Mouse (Mus musculus) liver, embryonic 14.5 days (tissue): ENCODE data around the gene Krt33a. TPM values are rescaled to one million over a fixed set of nuclear protein-coding genes. Genes with fewer than 3 reads are reported as not detected.

Source experiments
- ATAC-seq: fragments of 200-750 bp; cut with Nextera tagmentation; 2 replicates; pipeline ENCODE4 v1.8.0; 2017; ENCODE audit warnings: moderate number of reproducible peaks, mild to moderate bottlenecking, moderate library complexity; ENCODE audit not compliant: insufficient read depth
- DNase-seq, 3 experiments: peaks; one replicate each; pipeline ENCODE4 v3.0.0-alpha.2; 2012 to 2013; ENCODE audit warnings: low read depth in 3 of 3, low spot score in 3 of 3
- H3K27ac ChIP-seq: fragments of 300-500 bp; sonication (generic); 2 replicates; pipeline ENCODE4 v1.5.1; 2014; ENCODE audit warnings: moderate library complexity, mild to moderate bottlenecking, control low read depth, inconsistent platforms
- H3K27me3 ChIP-seq: fragments of 300-500 bp; sonication (generic); 2 replicates; pipeline ENCODE4 v1.6.1; 2014; ENCODE audit warnings: mild to moderate bottlenecking, low read length, moderate library complexity; ENCODE audit not compliant: control insufficient read depth, insufficient read depth
- H3K36me3 ChIP-seq: fragments of 300-500 bp; sonication (generic); replicated peaks from 2 replicates; pipeline ENCODE4 v1.6.1; 2014; ENCODE audit warnings: low read depth; ENCODE audit not compliant: control insufficient read depth, insufficient read depth
- H3K4me1 ChIP-seq, 2 experiments: fragments of 200-500 bp in 1 of 2; fragments of 300-500 bp in 1 of 2; sonication (generic) in 1 of 2; replicated peaks; 2 replicates each; pipeline ENCODE4 v1.6.1; 2012 to 2014; ENCODE audit warnings: antibody characterized with exemption in 1 of 2, inconsistent platforms in 1 of 2, low read length in 1 of 2; ENCODE audit not compliant: control insufficient read depth in 2 of 2, insufficient read depth in 2 of 2
- H3K4me2 ChIP-seq: fragments of 300-500 bp; sonication (generic); 2 replicates; pipeline ENCODE4 v1.6.1; 2014; ENCODE audit warnings: low read depth, mild to moderate bottlenecking, control low read depth, moderate library complexity
- H3K4me3 ChIP-seq, 2 experiments: fragments of 200-500 bp in 1 of 2; fragments of 300-500 bp in 1 of 2; sonication (generic) in 1 of 2; 2 replicates each; pipeline ENCODE4 v1.5.1; 2012 to 2014; ENCODE audit warnings: low read depth in 2 of 2, low read length in 2 of 2, mild to moderate bottlenecking in 2 of 2, control low read depth in 1 of 2, inconsistent platforms in 1 of 2, moderate library complexity in 1 of 2; ENCODE audit not compliant: insufficient read depth in 1 of 2
- H3K9ac ChIP-seq: fragments of 300-500 bp; sonication (generic); replicated peaks from 2 replicates; pipeline ENCODE4 v1.6.1; 2014; ENCODE audit warnings: mild to moderate bottlenecking, control low read depth, moderate library complexity
- H3K9me3 ChIP-seq: fragments of 300-500 bp; sonication (generic); 2 replicates; pipeline ENCODE4 v1.6.1; 2016; ENCODE audit warnings: low read length, mixed read lengths; ENCODE audit not compliant: control insufficient read depth
- CTCF ChIP-seq: IDR thresholded peaks from 2 replicates; pipeline ENCODE4 v1.5.1; 2016; ENCODE audit warnings: antibody characterized with exemption, low read depth, control low read depth
- EP300 ChIP-seq: IDR thresholded peaks from 2 replicates; pipeline ENCODE4 v1.6.1; 2016; ENCODE audit warnings: antibody characterized with exemption, low read depth
- WGBS: fragments of 180-500 bp; shearing (Covaris S2); extraction: QIAGEN DNeasy Blood & Tissue Kit; methylation state at CpG from one replicate; pipeline ENCODE4 v1.1.7; 2014; ENCODE audit not compliant: insufficient replicate concordance; 5-methylcytosine and 5-hydroxymethylcytosine counted together
- polyA plus RNA-seq, 2 experiments: library from polyadenylated mRNA; depleted of rRNA in 1 of 2; stranded (reverse) in 1 of 2; unstranded in 1 of 2; fragments of >200 nt; fragmentation: Nextera tagmentation in 1 of 2; extraction: Ambion mirVana in 1 of 2; gene quantifications; 2 replicates each; pipeline versions ENCODE4 v1.2.1 to v1.2.3; 2012 to 2014

The Krt33a gene
- polyA plus RNA-seq, 2 experiments: not detected

- Histone ChIP-seq H3K4me3 (no peak overlapping the region), H3K4me1 (no peaks in the 10 kb centered on the region), H3K9ac (no peak overlapping the region), H3K4me2 (no peak overlapping the region), H3K36me3 (no peaks in the 10 kb centered on the region), H3K27ac (no peak overlapping the region), H3K27me3 (no peaks in the 10 kb centered on the region), H3K9me3 (no peaks in the 10 kb centered on the region)
- no peak for TF ChIP-seq EP300
- no peak for TF ChIP-seq CTCF
- WGBS: 60% methylated on average over 6 of the region's 6 CpGs
- no peak for ATAC-seq
- DNase-seq: no peak
Measured at GRCm38 (mm10) chr11:100046303-100046866, 30.4 kb upstream of the Krt33a start.

- TF ChIP-seq EP300 (no peak), CTCF (no peak)
- Histone ChIP-seq H3K4me2 (no peak within 1 kb of the TSS), H3K4me1 (no peaks in the 10 kb centered on the region), H3K4me3 (no peak within 1 kb of the TSS), H3K27ac (no peak within 1 kb of the TSS), H3K36me3 (no peaks in the 10 kb centered on the region), H3K9me3 (no peaks in the 10 kb centered on the region), H3K9ac (no peak within 1 kb of the TSS), H3K27me3 (no peaks in the 10 kb centered on the region)
- 69% methylated on average over 6 of the region's 6 CpGs for WGBS
- DNase-seq (no peak), ATAC-seq (no peak)
Measured at GRCm38 (mm10) chr11:100041454-100041853, 25.4 kb upstream of the Krt33a start, which contains the start of gene Krt34. Gene Krt34, minus strand, starts transcription at chr11:100041554.

- no peak within 1 kb of the TSS for H3K9ac ChIP-seq
- ATAC-seq (no peak), DNase-seq (no peak)
- WGBS: 53% methylated on average over 6 of the region's 6 CpGs
- H3K4me2 ChIP-seq: no peak within 1 kb of the TSS
- H3K27ac ChIP-seq: no peak within 1 kb of the TSS
- H3K36me3 ChIP-seq: no peaks in the 10 kb centered on the region
- H3K4me3 ChIP-seq: no peak within 1 kb of the TSS
- TF ChIP-seq EP300 (no peak), CTCF (no peak)
- H3K9me3 ChIP-seq: no peaks in the 10 kb centered on the region
- H3K4me1 ChIP-seq: no peaks in the 10 kb centered on the region
- no peaks in the 10 kb centered on the region for H3K27me3 ChIP-seq
Measured at GRCm38 (mm10) chr11:100029768-100030167, 13.8 kb upstream of the Krt33a start, which contains the start of gene Krt33b. Gene Krt33b, minus strand, starts transcription at chr11:100029868.

GRCm38 (mm10) chr11:100021438-100021837 lies 5.4 kb upstream of the Krt33a start:
- H3K4me2 ChIP-seq: no peak overlapping the region
- TF ChIP-seq EP300 (no peak), CTCF (no peak)
- no peaks in the 10 kb centered on the region for H3K9me3 ChIP-seq
- no peaks in the 10 kb centered on the region for H3K36me3 ChIP-seq
- 61% methylated on average over 5 of the region's 5 CpGs for WGBS
- no peak for ATAC-seq
- no peak overlapping the region for H3K9ac ChIP-seq
- no peak overlapping the region for H3K4me3 ChIP-seq
- DNase-seq: no peak
- no peak overlapping the region for H3K27ac ChIP-seq
- H3K27me3 ChIP-seq: no peaks in the 10 kb centered on the region
- H3K4me1 ChIP-seq: no peaks in the 10 kb centered on the region

DNA sequence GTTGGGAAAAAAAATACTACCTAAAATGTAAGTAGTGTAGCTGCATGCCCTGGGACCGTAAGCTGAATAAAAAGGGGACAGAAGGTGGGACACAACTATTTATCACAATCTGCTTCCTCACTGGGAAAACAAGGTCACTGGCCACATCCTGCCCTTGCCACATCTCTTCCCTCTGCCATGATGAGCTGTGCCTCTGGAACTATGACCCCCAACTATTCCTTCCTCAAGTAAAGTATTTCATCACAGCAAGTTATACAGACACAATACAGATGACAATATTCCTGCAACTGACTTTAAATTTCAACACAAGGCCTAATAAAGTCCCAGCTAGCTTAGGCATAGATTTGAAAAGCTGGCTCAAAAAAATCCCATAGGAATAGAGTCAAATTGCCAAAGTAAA lies 3.5 kb upstream of the Krt33a start:
- WGBS: 55% methylated on average over 1 of the region's 1 CpGs
- ATAC-seq: no peak
- DNase-seq: no peak
- Histone ChIP-seq H3K9ac (no peak overlapping the region), H3K4me2 (no peak overlapping the region), H3K9me3 (no peaks in the 10 kb centered on the region), H3K4me1 (no peaks in the 10 kb centered on the region), H3K27me3 (no peaks in the 10 kb centered on the region), H3K4me3 (no peak overlapping the region), H3K36me3 (no peaks in the 10 kb centered on the region), H3K27ac (no peak overlapping the region)
- TF ChIP-seq CTCF: no peak
- no peak for TF ChIP-seq EP300
